Mouse (Mus musculus) ES-Bruce4 (cell line): ENCODE results near the gene Tmem161a. TPM values are rescaled to one million over a fixed set of nuclear protein-coding genes. Genes with fewer than 3 reads are reported as not detected.

Experiments used
- H3K27ac ChIP-seq: 2 replicates; pipeline ENCODE4 v1.5.1; 2012; ENCODE audit warnings: low read length, inconsistent platforms; ENCODE audit not compliant: insufficient read depth
- H3K27me3 ChIP-seq: 2 replicates; pipeline ENCODE4 v1.6.1; 2012; ENCODE audit warnings: mild to moderate bottlenecking, low read length, inconsistent platforms; ENCODE audit not compliant: control insufficient read depth, poor library complexity, insufficient read depth, severe bottlenecking
- H3K36me3 ChIP-seq: 2 replicates; pipeline ENCODE4 v1.6.1; 2012; ENCODE audit warnings: inconsistent platforms, mild to moderate bottlenecking, low read length, moderate library complexity; ENCODE audit not compliant: control insufficient read depth, poor library complexity, insufficient read depth, severe bottlenecking
- H3K4me1 ChIP-seq: one replicate; pipeline ENCODE4 v1.8.1; 2011; ENCODE audit warnings: low read length; ENCODE audit not compliant: control insufficient read depth, insufficient read depth
- H3K4me3 ChIP-seq: 2 replicates; pipeline ENCODE4 v1.5.1; 2011; ENCODE audit warnings: low read depth, mild to moderate bottlenecking, low read length
- H3K9ac ChIP-seq: 2 replicates; pipeline ENCODE4 v1.6.1; 2012; ENCODE audit warnings: low read depth, mild to moderate bottlenecking, inconsistent platforms; ENCODE audit not compliant: poor library complexity, severe bottlenecking
- H3K9me3 ChIP-seq: replicated peaks from 2 replicates; pipeline ENCODE4 v1.6.1; 2012; ENCODE audit warnings: mild to moderate bottlenecking, low read length, inconsistent platforms; ENCODE audit not compliant: control insufficient read depth, poor library complexity, insufficient read depth, severe bottlenecking
- CTCF ChIP-seq: IDR thresholded peaks from one replicate; pipeline ENCODE4 v1.8.1; 2011; ENCODE audit warnings: low read depth, low read length
- EP300 ChIP-seq: IDR thresholded peaks from 2 replicates; pipeline ENCODE4 v1.6.1; 2011; ENCODE audit warnings: low read depth, low read length; ENCODE audit not compliant: insufficient read depth
- POLR2A ChIP-seq: IDR thresholded peaks from one replicate; pipeline ENCODE4 v1.8.1; 2011; ENCODE audit warnings: low read length; ENCODE audit not compliant: insufficient read depth
- polyA plus RNA-seq: library from polyadenylated mRNA; stranded (reverse); fragments of >200 nt; gene quantifications from 2 replicates; pipeline ENCODE4 v1.2.4, GENCODE M21; 2011; ENCODE audit warnings: low read depth; ENCODE audit not compliant: missing spikeins, insufficient read depth, insufficient read length

Gene Tmem161a
- polyA plus RNA-seq, 1 experiment, result 36.5 TPM

- H3K4me1 ChIP-seq, result no peaks in the 10 kb centered on the region
- H3K4me3 ChIP-seq, result no peak overlapping the region
- no peak overlapping the region for H3K27ac ChIP-seq
- H3K9me3 ChIP-seq, result no peaks in the 10 kb centered on the region
- TF ChIP-seq EP300 (no peak), POLR2A (no peak), CTCF (no peak)
- H3K36me3 ChIP-seq, result no peaks in the 10 kb centered on the region
- no peaks in the 10 kb centered on the region for H3K27me3 ChIP-seq
- no peak overlapping the region for H3K9ac ChIP-seq
These were observed 22.0 kb downstream of the Tmem161a start for GRCm38 (mm10) chr8:70194191-70194590.

- TF ChIP-seq EP300 (no peak), CTCF (no peak), POLR2A (no peak)
- Histone ChIP-seq H3K4me1 (no peaks in the 10 kb centered on the region), H3K27me3 (no peaks in the 10 kb centered on the region), H3K4me3 (no peak overlapping the region), H3K9me3 (no peaks in the 10 kb centered on the region), H3K36me3 (no peaks in the 10 kb centered on the region), H3K9ac (no peak overlapping the region), H3K27ac (no peak overlapping the region)
These were observed 23.6 kb downstream of the Tmem161a start for GRCm38 (mm10) chr8:70195762-70196161.

GRCm38 (mm10) chr8:70197603-70198002, 25.4 kb downstream of the Tmem161a start:
- H3K36me3 ChIP-seq, result no peaks in the 10 kb centered on the region
- H3K4me1 ChIP-seq, result no peaks in the 10 kb centered on the region
- H3K27me3 ChIP-seq, result no peaks in the 10 kb centered on the region
- H3K27ac ChIP-seq, result no peak overlapping the region
- H3K4me3 ChIP-seq, result no peak overlapping the region
- no peak overlapping the region for H3K9ac ChIP-seq
- H3K9me3 ChIP-seq, result no peaks in the 10 kb centered on the region
- TF ChIP-seq POLR2A (no peak), CTCF (no peak), EP300 (no peak)

GRCm38 (mm10) chr8:70200098-70200681, 28.0 kb downstream of the Tmem161a start:
- Histone ChIP-seq H3K4me1 (no peaks in the 10 kb centered on the region), H3K9me3 (no peaks in the 10 kb centered on the region), H3K27me3 (no peaks in the 10 kb centered on the region), H3K27ac (no peak overlapping the region), H3K4me3 (no peak overlapping the region), H3K36me3 (no peaks in the 10 kb centered on the region), H3K9ac (no peak overlapping the region)
- TF ChIP-seq POLR2A, result no peak
- no peak for TF ChIP-seq EP300
- TF ChIP-seq CTCF, result peak; percentile 26

GRCm38 (mm10) chr8:70201417-70201816, 29.3 kb downstream of the Tmem161a start:
- H3K27ac ChIP-seq, result no peak overlapping the region
- H3K9me3 ChIP-seq, result no peaks in the 10 kb centered on the region
- TF ChIP-seq POLR2A (no peak), CTCF (no peak), EP300 (no peak)
- H3K9ac ChIP-seq, result no peak overlapping the region
- no peaks in the 10 kb centered on the region for H3K4me1 ChIP-seq
- no peak overlapping the region for H3K4me3 ChIP-seq
- no peaks in the 10 kb centered on the region for H3K27me3 ChIP-seq
- no peaks in the 10 kb centered on the region for H3K36me3 ChIP-seq

GRCm38 (mm10) chr8:70203072-70203471, 30.9 kb downstream of the Tmem161a start:
- H3K9me3 ChIP-seq, result no peaks in the 10 kb centered on the region
- no peak overlapping the region for H3K4me3 ChIP-seq
- H3K36me3 ChIP-seq, result no peaks in the 10 kb centered on the region
- H3K4me1 ChIP-seq, result no peaks in the 10 kb centered on the region
- H3K27me3 ChIP-seq, result no peaks in the 10 kb centered on the region
- TF ChIP-seq POLR2A (no peak), EP300 (no peak), CTCF (no peak)
- H3K27ac ChIP-seq, result no peak overlapping the region
- no peak overlapping the region for H3K9ac ChIP-seq

- no peaks in the 10 kb centered on the region for H3K4me1 ChIP-seq
- no peaks in the 10 kb centered on the region for H3K9me3 ChIP-seq
- H3K27ac ChIP-seq, result no peak overlapping the region
- H3K9ac ChIP-seq, result no peak overlapping the region
- H3K4me3 ChIP-seq, result no peak overlapping the region
- no peaks in the 10 kb centered on the region for H3K36me3 ChIP-seq
- no peak for TF ChIP-seq EP300
- TF ChIP-seq CTCF, result no peak
- no peaks in the 10 kb centered on the region for H3K27me3 ChIP-seq
These were observed 32.6 kb downstream of the Tmem161a start for GRCm38 (mm10) chr8:70204757-70205156.
